ENCODE assay signal across 8 mouse cellular contexts in genomic region chr6:36249047-36249446, GRCm38 (mm10).
DNase-seq lines count a peak whose midpoint lies in the region; ATAC-seq lines count a peak whose summit lies in the region.
"Had no signal": no experiment of that assay in that cellular context is flagged by ENCODE, and none has a peak within 500 bp of the region (broad histone marks: within the 10 kb centered on the region; RNA-seq: fewer than 3 reads in every experiment).

No protein-coding gene starts in this region.

- intact Hi-C loops in heart, postnatal 10 days (cut with DNase I): loop anchor here (5.0 to 10.0 kb wide), 2 partner anchors 247 to 864 kb away; no protein-coding TSS in a partner anchor

- H3K27me3 ChIP-seq in heart, embryonic 11.5 days (ENCODE audit: control insufficient read depth, insufficient read depth, low read length): no peaks in the 10 kb centered on the region
- H3K27me3 ChIP-seq: embryonic facial prominence, embryonic 12.5 days had no signal

- H3K36me3 ChIP-seq in heart, embryonic 11.5 days (ENCODE audit: control insufficient read depth, insufficient read depth, low read length): no peaks in the 10 kb centered on the region
- H3K36me3 ChIP-seq: embryonic facial prominence, embryonic 12.5 days had no signal

- DNase-seq in heart, postnatal 10 days: peak; percentile 2 to 29
- peak; percentile 5 for DNase-seq in right cerebral cortex, adult 18-20 months
- DNase-seq in right cerebral cortex, adult 2 months (ENCODE audit: low spot score in 2 of 2): no peak
- peak; percentile 80 for DNase-seq in embryo, embryonic 10.5 days (ENCODE audit: low spot score)
- DNase-seq in spleen, postnatal 14 days (ENCODE audit: low spot score in 2 of 2): no peak
- DNase-seq in spleen, postnatal 4 days (ENCODE audit: low spot score in 2 of 2): no peak

- no peaks in the 10 kb centered on the region for H3K4me1 ChIP-seq in heart, embryonic 11.5 days (ENCODE audit: control insufficient read depth, insufficient read depth, low read length)
- H3K4me1 ChIP-seq: embryonic facial prominence, embryonic 12.5 days had no signal

- no peak overlapping the region for H3K9ac ChIP-seq in heart, embryonic 11.5 days (ENCODE audit: low read depth, low read length)
- H3K9ac ChIP-seq: embryonic facial prominence, embryonic 12.5 days had no signal

- ATAC-seq in heart, embryonic 11.5 days (replicated peaks; ENCODE audit: insufficient number of reproducible peaks, low FRiP score, low TSS enrichment): no peak

- no peak overlapping the region for H3K27ac ChIP-seq in heart, embryonic 11.5 days (ENCODE audit: low read depth, low read length)
- H3K27ac ChIP-seq: embryonic facial prominence, embryonic 12.5 days had no signal

- no peak overlapping the region for H3K4me2 ChIP-seq in heart, embryonic 11.5 days
- H3K4me2 ChIP-seq: embryonic facial prominence, embryonic 12.5 days had no signal

- WGBS in heart, embryonic 11.5 days (ENCODE audit: insufficient replicate concordance): 28% methylated on average over 4 of the region's 4 CpGs

- H3K9me3 ChIP-seq in heart, embryonic 11.5 days (replicated peaks; ENCODE audit: control insufficient read depth, low read length): no peaks in the 10 kb centered on the region
- H3K9me3 ChIP-seq: embryonic facial prominence, embryonic 12.5 days had no signal

- no peak overlapping the region for H3K4me3 ChIP-seq in heart, embryonic 11.5 days (ENCODE audit: low read depth, low read length)
- H3K4me3 ChIP-seq: embryonic facial prominence, embryonic 12.5 days had no signal

Comparison
In these comparisons a context has a peak if more than half of its experiments do, and no peak if none do; other contexts are left out.
1. DNase-seq: peak in heart, postnatal 10 days (2 of 2), right cerebral cortex, adult 18-20 months (single experiment) and embryo, embryonic 10.5 days (single experiment); none in right cerebral cortex, adult 2 months (0 of 2), spleen, postnatal 14 days (0 of 2) and spleen, postnatal 4 days (0 of 2).